Mouse (Mus musculus) liver, embryonic 15.5 days (tissue): ENCODE data around the gene Pip5k1b. TPM values are rescaled to one million over a fixed set of nuclear protein-coding genes. Genes with fewer than 3 reads are reported as not detected.

Experiments used
- ATAC-seq: fragments of 200-750 bp; cut with Nextera tagmentation; 2 replicates; pipeline ENCODE4 v1.8.0; 2017; ENCODE audit warnings: moderate number of reproducible peaks, mild to moderate bottlenecking, moderate library complexity; ENCODE audit not compliant: insufficient read depth
- H3K27ac ChIP-seq: fragments of 300-500 bp; sonication (generic); replicated peaks from 2 replicates; pipeline ENCODE4 v1.5.1; 2015; ENCODE audit warnings: mild to moderate bottlenecking, inconsistent platforms
- H3K27me3 ChIP-seq: fragments of 300-500 bp; sonication (generic); 2 replicates; pipeline ENCODE4 v1.6.1; 2015; ENCODE audit warnings: mild to moderate bottlenecking, inconsistent platforms
- H3K36me3 ChIP-seq: fragments of 300-500 bp; sonication (generic); replicated peaks from 2 replicates; pipeline ENCODE4 v1.6.1; 2015; ENCODE audit warnings: moderate library complexity, mild to moderate bottlenecking, inconsistent platforms
- H3K4me1 ChIP-seq: fragments of 300-500 bp; sonication (generic); replicated peaks from 2 replicates; pipeline ENCODE4 v1.6.1; 2015; ENCODE audit warnings: inconsistent platforms
- H3K4me2 ChIP-seq: fragments of 300-500 bp; sonication (generic); 2 replicates; pipeline ENCODE4 v1.6.1; 2015; ENCODE audit warnings: moderate library complexity, mild to moderate bottlenecking, inconsistent platforms
- H3K4me3 ChIP-seq: fragments of 300-500 bp; sonication (generic); replicated peaks from 2 replicates; pipeline ENCODE4 v1.5.1; 2015; ENCODE audit warnings: mild to moderate bottlenecking, inconsistent platforms
- H3K9ac ChIP-seq: fragments of 300-500 bp; sonication (generic); 2 replicates; pipeline ENCODE4 v1.6.1; 2015; ENCODE audit warnings: moderate library complexity, mild to moderate bottlenecking, inconsistent platforms
- H3K9me3 ChIP-seq: fragments of 300-500 bp; sonication (generic); replicated peaks from 2 replicates; pipeline ENCODE4 v1.6.1; 2016; ENCODE audit warnings: inconsistent platforms
- WGBS: fragments of 180-500 bp; shearing (Covaris S2); methylation state at CpG from one replicate; pipeline ENCODE4 v1.1.7; 2015; ENCODE audit warnings: mixed read lengths; ENCODE audit not compliant: insufficient replicate concordance; 5-methylcytosine and 5-hydroxymethylcytosine counted together
- polyA plus RNA-seq: library from polyadenylated mRNA; unstranded; fragments of >200 nt; fragmentation: Nextera tagmentation; extraction: Ambion mirVana; gene quantifications from 2 replicates; pipeline ENCODE4 v1.2.1, GENCODE M21; 2015

The Pip5k1b gene
- polyA plus RNA-seq, 1 experiment from 2014 or later, result 9.5 TPM

GRCm38 (mm10) chr19:24284187-24284586 is 271.5 kb downstream of the Pip5k1b start:
- Histone ChIP-seq H3K4me2 (no peak overlapping the region), H3K27me3 (no peaks in the 10 kb centered on the region), H3K36me3 (no peaks in the 10 kb centered on the region), H3K27ac (no peak overlapping the region), H3K4me1 (peaks cover 22% of the 10 kb centered on the region), H3K9ac (no peak overlapping the region), H3K9me3 (no peaks in the 10 kb centered on the region), H3K4me3 (no peak overlapping the region)
- no peak for ATAC-seq
- 56% methylated on average over 4 of the region's 4 CpGs for WGBS

GRCm38 (mm10) chr19:24281288-24281980 is 274.2 kb downstream of the Pip5k1b start:
- peaks cover 10% of the 10 kb centered on the region for H3K36me3 ChIP-seq
- H3K27ac ChIP-seq, result peak overlapping the region; percentile 95
- peak overlapping the region; percentile 74 for H3K4me3 ChIP-seq
- WGBS, result 23% methylated on average over 7 of the region's 7 CpGs
- H3K9ac ChIP-seq, result peak overlapping the region; percentile 73; the same call in 1 of the 2 replicates
- no peaks in the 10 kb centered on the region for H3K27me3 ChIP-seq
- H3K4me1 ChIP-seq, result peaks cover 48% of the 10 kb centered on the region
- peak overlapping the region; percentile 89 for H3K4me2 ChIP-seq
- H3K9me3 ChIP-seq, result no peaks in the 10 kb centered on the region
- ATAC-seq, result no peak

- Histone ChIP-seq H3K4me2 (peak within 1 kb of the TSS; percentile 89), H3K27ac (peak within 1 kb of the TSS; percentile 95), H3K4me1 (peaks cover 50% of the 10 kb centered on the region), H3K9ac (peak within 1 kb of the TSS; percentile 73), H3K4me3 (peak within 1 kb of the TSS; percentile 74), H3K9me3 (no peaks in the 10 kb centered on the region), H3K36me3 (peaks cover 16% of the 10 kb centered on the region), H3K27me3 (no peaks in the 10 kb centered on the region)
- ATAC-seq, result peak; percentile 90
- under 1% methylated on average over 15 of the region's 22 CpGs for WGBS
These were observed 275.0 kb downstream of the Pip5k1b start, which contains the start of gene Fxn for GRCm38 (mm10) chr19:24280601-24281228. Gene Fxn, minus strand, starts transcription at chr19:24280605.

DNA sequence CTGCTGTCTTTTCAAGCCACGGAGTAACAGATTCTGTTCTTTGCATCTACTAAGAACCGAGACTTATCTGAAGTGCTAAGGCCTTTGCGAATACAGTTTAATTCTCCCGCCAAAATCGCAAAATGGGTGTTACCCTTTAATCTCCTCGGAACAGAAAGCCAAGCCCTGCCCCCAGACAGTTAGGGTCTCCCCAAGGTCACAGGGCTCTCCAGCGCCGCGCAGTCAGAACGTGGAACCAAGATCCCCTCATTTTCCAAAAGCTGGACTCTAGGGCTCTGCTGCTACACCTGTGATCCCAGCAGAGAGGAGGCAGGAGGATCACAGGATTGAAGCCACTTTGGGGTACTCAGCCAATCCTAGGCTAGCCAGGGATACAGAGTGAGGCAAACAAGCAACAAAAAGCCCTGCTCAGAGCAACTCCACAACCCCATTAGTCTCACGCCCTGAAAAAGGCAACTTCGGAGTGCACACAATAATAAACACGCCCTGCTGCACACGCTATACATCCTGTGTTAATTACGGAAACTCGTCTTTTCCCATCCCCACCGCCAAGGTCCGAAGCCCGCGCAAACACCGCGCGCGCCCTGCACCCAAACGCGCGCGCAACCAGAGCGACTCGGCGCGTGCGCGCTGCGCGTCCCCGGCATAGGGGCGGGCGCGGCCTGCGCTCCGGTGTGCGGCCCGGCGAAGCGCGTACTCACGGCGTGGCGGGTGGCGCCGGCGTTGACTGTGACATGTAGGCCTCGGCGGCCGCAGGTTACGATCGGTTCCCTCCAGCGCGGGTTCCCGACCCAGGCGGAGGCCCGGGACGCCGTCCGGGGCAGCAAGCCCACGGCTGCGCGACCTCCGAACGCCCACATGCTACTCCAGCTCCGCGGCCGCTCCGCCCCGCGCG is 275.7 kb downstream of the Pip5k1b start:
- Histone ChIP-seq H3K4me1 (peaks cover 57% of the 10 kb centered on the region), H3K4me2 (peak overlapping the region; percentile 89), H3K9me3 (no peaks in the 10 kb centered on the region), H3K4me3 (peak overlapping the region; percentile 74), H3K27me3 (no peaks in the 10 kb centered on the region), H3K36me3 (peaks cover 24% of the 10 kb centered on the region), H3K9ac (peak overlapping the region; percentile 73), H3K27ac (peak overlapping the region; percentile 95)
- ATAC-seq, result peak; percentile 83
- WGBS, result under 1% methylated on average over 54 of the region's 78 CpGs

DNA sequence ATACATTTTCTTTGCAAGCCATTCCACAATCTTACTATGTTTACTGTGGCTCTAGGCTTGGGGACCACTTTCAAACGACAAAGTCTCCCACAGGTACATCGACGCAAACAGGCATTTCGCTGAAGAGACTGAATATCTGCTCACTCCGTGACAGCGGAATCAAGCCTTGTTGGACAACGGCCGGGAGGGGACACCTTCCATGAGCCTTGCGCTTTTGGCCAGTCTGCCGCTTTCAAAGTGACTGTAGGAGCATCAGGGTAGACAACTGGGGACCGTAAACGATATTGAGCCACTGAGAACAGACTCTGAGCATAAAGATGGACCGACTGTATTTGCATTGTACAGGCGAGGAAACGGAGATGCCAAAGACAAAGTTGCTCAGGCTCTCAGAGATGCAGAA is 276.8 kb downstream of the Pip5k1b start:
- H3K9me3 ChIP-seq, result no peaks in the 10 kb centered on the region
- 79% methylated on average over 15 of the region's 15 CpGs for WGBS
- peak overlapping the region; percentile 74 for H3K4me3 ChIP-seq
- H3K27ac ChIP-seq, result peak overlapping the region; percentile 95
- ATAC-seq, result no peak
- peak overlapping the region; percentile 73 for H3K9ac ChIP-seq
- H3K36me3 ChIP-seq, result peaks cover 24% of the 10 kb centered on the region
- peaks cover 67% of the 10 kb centered on the region for H3K4me1 ChIP-seq
- H3K27me3 ChIP-seq, result no peaks in the 10 kb centered on the region
- peak overlapping the region; percentile 89 for H3K4me2 ChIP-seq

- ATAC-seq, result peak; percentile 67
- Histone ChIP-seq H3K4me3 (no peak overlapping the region), H3K27me3 (no peaks in the 10 kb centered on the region), H3K4me1 (peaks cover 69% of the 10 kb centered on the region), H3K4me2 (peak overlapping the region; percentile 46), H3K36me3 (peaks cover 48% of the 10 kb centered on the region), H3K9me3 (no peaks in the 10 kb centered on the region), H3K9ac (no peak overlapping the region), H3K27ac (peak overlapping the region; percentile 64)
- WGBS, result 21% methylated on average over 3 of the region's 3 CpGs
These were observed 281.4 kb downstream of the Pip5k1b start for GRCm38 (mm10) chr19:24274281-24274680.

DNA sequence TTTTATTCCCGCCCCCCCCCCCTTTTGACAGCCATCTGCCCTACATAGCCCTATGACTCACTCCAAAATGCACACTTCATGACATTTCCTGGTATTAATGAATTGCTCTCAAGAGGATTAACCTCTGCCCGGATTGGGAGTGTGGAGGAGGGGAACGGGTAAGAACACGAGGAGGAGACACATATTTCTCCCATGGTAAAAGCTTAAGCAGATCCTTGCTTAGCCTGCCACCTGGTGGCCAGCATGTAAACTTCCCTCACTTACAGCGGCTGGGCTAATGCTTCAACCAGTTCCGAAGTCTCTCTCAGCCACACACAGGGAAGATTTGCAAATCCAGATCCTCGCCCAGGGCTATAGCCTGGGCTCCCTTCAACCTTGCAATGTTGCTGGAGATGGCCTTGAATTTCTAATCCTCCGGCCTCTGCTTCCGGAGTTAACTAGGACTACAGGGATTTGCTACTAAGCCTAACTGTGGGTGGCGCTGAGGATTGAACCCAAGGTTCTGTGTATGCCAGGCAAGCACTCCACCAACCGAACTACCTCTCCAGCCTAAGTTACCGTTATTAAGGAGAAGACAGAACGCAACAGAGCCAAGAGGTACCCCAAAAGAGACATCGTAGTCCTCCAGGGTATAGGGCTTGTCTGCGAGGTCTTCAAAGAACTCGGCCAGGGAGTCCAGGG is 283.8 kb downstream of the Pip5k1b start:
- Histone ChIP-seq H3K4me1 (peaks cover 47% of the 10 kb centered on the region), H3K27ac (peak overlapping the region; percentile 43), H3K36me3 (peaks cover 55% of the 10 kb centered on the region), H3K9me3 (no peaks in the 10 kb centered on the region), H3K9ac (no peak overlapping the region), H3K4me2 (peak overlapping the region; percentile 32; the same call in 1 of the 2 replicates), H3K4me3 (no peak overlapping the region), H3K27me3 (no peaks in the 10 kb centered on the region)
- ATAC-seq, result peak; percentile 63
- WGBS, result 46% methylated on average over 16 of the region's 16 CpGs

DNA sequence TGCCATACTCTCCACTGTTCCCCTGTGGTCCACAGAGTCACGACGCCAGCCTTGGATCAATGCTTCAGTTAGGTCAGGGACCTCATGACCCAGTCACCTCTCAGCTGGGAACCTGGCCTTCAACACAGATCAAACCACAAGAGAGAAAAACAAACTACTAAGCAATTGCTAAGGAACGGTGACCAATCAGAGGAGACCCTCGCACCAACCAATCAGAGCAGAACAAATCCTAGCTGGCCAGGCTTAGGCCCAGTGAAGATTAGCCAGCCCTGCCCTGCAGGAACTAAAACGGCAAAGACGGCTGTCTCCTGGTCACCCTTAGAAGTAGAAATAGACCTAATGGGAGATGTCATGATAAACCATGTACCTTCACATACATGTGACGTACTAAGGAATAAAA is 284.3 kb downstream of the Pip5k1b start:
- H3K9ac ChIP-seq, result no peak overlapping the region
- peak overlapping the region; percentile 32; the same call in 1 of the 2 replicates for H3K4me2 ChIP-seq
- no peaks in the 10 kb centered on the region for H3K27me3 ChIP-seq
- H3K4me1 ChIP-seq, result peaks cover 46% of the 10 kb centered on the region
- peak; percentile 75 for ATAC-seq
- H3K36me3 ChIP-seq, result peaks cover 55% of the 10 kb centered on the region
- no peaks in the 10 kb centered on the region for H3K9me3 ChIP-seq
- H3K4me3 ChIP-seq, result no peak overlapping the region
- H3K27ac ChIP-seq, result no peak overlapping the region; the same call in 1 of the 2 replicates
- WGBS, result 54% methylated on average over 7 of the region's 7 CpGs

DNA sequence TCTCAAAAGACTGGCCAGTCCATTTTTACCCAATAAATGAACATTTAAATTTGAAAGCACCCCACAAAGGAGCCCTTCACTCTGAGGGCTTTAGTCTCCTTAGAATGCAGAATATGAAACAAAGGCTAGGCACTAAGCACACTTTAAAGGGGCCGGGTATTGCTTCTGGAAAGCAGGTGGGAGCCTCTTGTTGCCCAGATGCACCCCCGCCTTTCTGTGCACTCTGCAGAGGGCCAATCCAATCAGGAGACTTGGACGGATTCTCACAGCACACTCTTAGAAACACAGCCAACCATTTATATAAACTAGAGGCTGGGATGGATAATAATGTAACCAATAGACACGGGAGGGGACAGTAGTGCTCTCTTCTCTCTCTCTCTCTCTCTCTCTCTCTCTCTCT is 287.1 kb downstream of the Pip5k1b start:
- no peak overlapping the region for H3K4me2 ChIP-seq
- peaks cover 32% of the 10 kb centered on the region for H3K4me1 ChIP-seq

DNA sequence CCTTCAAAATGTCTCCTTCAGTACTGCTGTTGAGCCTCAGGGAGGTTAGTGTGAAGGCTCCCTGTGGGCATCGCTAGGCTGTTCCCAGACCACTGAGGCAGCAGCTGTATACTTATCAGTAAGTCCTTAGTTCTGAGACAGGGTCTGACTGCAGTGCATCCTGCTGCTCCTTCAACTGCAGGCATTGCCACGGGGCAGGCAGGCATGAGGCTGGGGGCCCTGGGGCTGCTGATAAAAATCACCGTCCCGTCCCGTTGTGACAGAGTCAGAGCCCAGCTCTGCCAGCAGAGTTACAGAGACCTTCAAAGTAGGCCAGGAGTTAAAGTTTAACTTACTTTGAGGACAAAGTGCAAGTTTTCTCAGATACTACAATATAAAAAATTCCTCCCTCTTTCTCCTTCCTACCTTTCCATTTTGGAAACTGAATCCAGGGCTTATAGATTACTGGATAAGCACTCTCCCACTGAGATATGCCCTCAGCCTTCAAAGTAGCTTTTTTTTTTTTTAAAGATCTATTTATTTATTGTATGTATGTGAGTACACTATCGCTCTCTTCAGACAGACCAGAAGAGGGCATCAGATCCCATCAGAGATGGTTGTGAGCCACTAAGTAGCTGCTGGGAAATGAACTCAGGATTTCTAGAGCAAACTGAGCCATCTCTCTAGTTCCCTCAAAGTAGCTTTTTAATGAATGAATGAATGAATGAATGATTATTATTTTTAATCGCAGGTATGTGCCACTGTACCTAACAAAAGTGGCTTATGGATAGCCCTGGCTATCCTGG is 289.4 kb downstream of the Pip5k1b start:
- ATAC-seq, result peak; percentile 53
- Histone ChIP-seq H3K4me1 (peaks cover 18% of the 10 kb centered on the region), H3K27me3 (no peaks in the 10 kb centered on the region), H3K27ac (peak overlapping the region; percentile 77), H3K36me3 (peaks cover 74% of the 10 kb centered on the region), H3K4me2 (no peak overlapping the region), H3K4me3 (no peak overlapping the region), H3K9ac (no peak overlapping the region), H3K9me3 (no peaks in the 10 kb centered on the region)
- 72% methylated on average over 7 of the region's 7 CpGs for WGBS

More for the DNA sequence above, 287.1 kb downstream of the Pip5k1b start:
- WGBS, result 64% methylated on average over 4 of the region's 4 CpGs
- Histone ChIP-seq H3K27me3 (no peaks in the 10 kb centered on the region), H3K9me3 (no peaks in the 10 kb centered on the region), H3K4me3 (no peak overlapping the region), H3K9ac (no peak overlapping the region), H3K27ac (no peak overlapping the region), H3K36me3 (peaks cover 64% of the 10 kb centered on the region)
- no peak for ATAC-seq
